Mouse (Mus musculus) layer of hippocampus, adult 18-20 months (tissue): ENCODE results near the gene Golga1. TPM values are rescaled to one million over a fixed set of nuclear protein-coding genes. Genes with fewer than 3 reads are reported as not detected.

Experiments used
- DNase-seq, 2 experiments: peaks; one replicate each; pipeline ENCODE4 v3.0.0; 2022; ENCODE audit warnings: low spot score in 2 of 2
- total RNA-seq, 2 experiments: library from RNA; stranded (reverse); gene quantifications; 2 replicates each; pipeline ENCODE4 v1.2.3; 2021

The Golga1 gene
- total RNA-seq, 2 experiments from 2014 or later = 31.4 to 34.5 TPM

GRCm38 (mm10) chr2:38975181-38975580 lies 90.2 kb downstream of the Golga1 start:
- DNase-seq = no peak

GRCm38 (mm10) chr2:38974171-38974570 lies 91.2 kb downstream of the Golga1 start:
- no peak for DNase-seq

- no peak for DNase-seq
Measured at GRCm38 (mm10) chr2:38973701-38974100, 91.6 kb downstream of the Golga1 start.

DNA sequence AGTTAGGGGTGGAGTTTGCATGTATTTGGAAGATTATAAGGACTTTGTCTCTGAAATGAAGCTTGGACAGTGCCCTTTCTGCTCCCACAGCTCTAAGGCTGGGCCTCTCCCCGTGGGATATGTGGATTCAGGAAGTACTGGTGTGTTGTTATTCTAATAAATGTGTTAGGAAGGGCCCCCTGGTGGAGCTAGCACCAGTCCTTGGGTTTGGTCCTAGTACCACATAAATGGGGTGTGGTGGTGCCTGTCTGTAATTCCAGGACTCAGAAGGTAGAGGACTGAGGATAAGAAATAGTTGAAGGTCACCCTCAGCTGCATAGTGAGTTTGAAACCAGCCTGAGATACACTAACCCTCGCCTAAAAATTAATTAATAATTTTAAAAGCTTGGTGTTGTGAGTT lies 92.1 kb downstream of the Golga1 start:
- DNase-seq = no peak

GRCm38 (mm10) chr2:38970057-38970456 lies 95.3 kb downstream of the Golga1 start:
- DNase-seq = no peak

- no peak for DNase-seq
Measured at GRCm38 (mm10) chr2:38969650-38970049, 95.7 kb downstream of the Golga1 start.

Other genes starting within 250 kb of the Golga1 start
- 1 to 10 TPM; 7.2 to 8.5 TPM for gene Nr6a1, start 137.9 kb downstream of the Golga1 start, total RNA-seq
- gene Olfml2a, start 133.6 kb downstream of the Golga1 start, total RNA-seq = 1 to 10 TPM; 1.2 to 1.3 TPM
- gene Wdr38, start 68.1 kb downstream of the Golga1 start, total RNA-seq = under 1 TPM; 0.71 to 0.79 TPM
- gene Arpc5l, start 60.2 kb downstream of the Golga1 start, total RNA-seq = 10 to 100 TPM; 91.3 to 96.4 TPM
- gene Rpl35, start 59.9 kb downstream of the Golga1 start, total RNA-seq = 100 to 1,000 TPM; 283 to 295 TPM
- 10 to 100 TPM; 48.2 to 50.0 TPM for gene Scai, start 125.2 kb upstream of the Golga1 start, total RNA-seq
- gene Ppp6c, start 160.9 kb upstream of the Golga1 start, total RNA-seq = 10 to 100 TPM; 67.7 to 68.4 TPM